Mouse (Mus musculus) right cerebral cortex, postnatal 25 days (tissue): Measurements from ENCODE around the gene Phldb2.
A peak's percentile ranks its signal among the peaks of the same experiment; 100 is the strongest.

ENCODE experiments used
- DNase-seq: peaks from one replicate; pipeline ENCODE4 v3.0.0; 2022

The Phldb2 gene

GRCm38 (mm10) chr16:45890471-45891200, 62.8 kb downstream of the Phldb2 start:
- DNase-seq, result no peak

DNA sequence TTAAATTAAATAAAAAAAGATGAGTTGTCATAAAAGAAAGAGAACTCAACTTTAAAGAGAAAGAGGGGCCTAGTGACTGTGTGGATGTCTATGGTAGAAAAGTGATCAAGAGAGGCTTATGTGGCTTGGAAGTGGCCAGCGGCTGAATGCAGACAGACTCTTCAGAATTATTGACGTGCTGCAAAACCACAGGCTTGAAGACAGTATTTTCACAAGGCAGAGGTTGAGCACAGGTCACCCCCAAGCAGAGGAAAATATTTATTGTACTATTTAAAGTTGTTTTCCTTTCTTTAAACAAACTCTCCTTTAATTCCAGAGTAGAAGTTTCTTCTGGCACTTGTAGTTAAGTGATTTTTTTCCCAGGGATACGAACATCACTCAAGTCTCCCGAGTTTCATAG, 63.8 kb downstream of the Phldb2 start:
- no peak for DNase-seq

GRCm38 (mm10) chr16:45886599-45886998, 66.8 kb downstream of the Phldb2 start:
- DNase-seq, result no peak

DNA sequence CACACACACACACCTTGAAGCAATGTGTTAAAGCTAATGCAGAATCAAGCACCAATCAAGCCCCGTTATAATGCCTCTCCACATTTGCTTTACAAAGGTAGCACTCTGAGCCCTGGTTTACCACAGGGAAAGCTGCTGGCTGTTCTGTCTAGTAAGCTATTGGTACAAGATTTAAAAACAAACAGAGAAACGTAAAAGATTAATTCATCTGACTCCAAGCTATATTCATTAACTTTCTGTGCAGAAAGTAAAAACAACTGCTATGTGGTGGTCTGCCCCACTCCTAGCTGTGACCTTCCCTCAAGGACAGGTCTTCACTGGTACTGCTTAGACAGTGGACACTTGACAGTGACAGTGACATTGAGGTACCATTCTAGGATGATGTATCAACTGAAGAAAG, 69.2 kb downstream of the Phldb2 start:
- DNase-seq, result no peak

GRCm38 (mm10) chr16:45881177-45881832, 72.1 kb downstream of the Phldb2 start:
- no peak for DNase-seq

DNA sequence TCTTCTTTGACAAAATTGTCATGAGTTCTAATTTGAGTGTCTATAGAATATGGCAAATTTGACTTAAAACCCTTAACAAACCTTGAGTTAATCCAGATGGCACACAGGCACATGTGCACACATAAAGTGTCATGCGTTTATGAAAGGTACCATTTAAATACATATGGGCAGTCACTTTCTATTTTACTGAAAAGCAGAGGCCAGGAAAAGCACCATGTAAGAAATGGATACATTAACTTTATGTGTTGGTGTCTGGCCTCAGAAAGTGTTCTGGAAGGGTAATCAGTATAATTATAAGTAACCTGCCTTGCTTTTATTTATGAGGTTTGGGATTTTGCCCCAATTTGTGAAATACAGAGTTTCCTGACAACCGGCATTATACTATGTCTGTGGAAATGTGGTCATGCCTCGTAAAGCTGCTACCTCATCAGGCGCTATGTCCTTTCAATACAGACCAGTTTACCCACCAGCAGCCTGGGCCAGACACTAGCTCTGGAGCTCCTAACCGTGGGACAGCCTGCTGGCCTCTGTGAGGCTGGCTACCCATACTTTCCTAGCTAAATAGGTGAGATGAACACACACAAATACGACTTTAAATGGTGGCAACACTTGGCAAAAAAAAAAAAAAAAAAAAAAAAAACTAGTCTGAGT, 73.2 kb downstream of the Phldb2 start:
- no peak for DNase-seq

DNA sequence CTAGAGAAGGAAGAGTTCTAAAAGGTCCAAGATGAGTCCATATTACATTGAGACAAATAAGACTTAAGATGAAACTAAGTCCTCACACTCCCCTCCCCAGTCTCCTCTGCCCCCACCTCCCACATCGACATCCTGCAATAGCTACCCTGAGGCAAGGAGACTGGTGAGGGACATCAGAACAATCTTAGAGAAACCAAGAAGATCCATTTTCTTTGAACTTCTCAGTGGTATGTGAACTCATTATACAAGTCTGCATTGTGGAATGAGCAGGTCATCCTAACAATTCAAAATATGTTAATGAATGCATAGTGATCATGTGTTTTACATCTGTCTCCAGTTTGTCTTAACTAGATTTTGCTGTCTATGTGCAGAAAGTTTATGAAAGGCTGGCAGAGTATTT, 75.7 kb downstream of the Phldb2 start:
- DNase-seq, result no peak

GRCm38 (mm10) chr16:45877171-45877570, 76.2 kb downstream of the Phldb2 start:
- no peak for DNase-seq

- DNase-seq, result no peak
These were observed 80.0 kb downstream of the Phldb2 start for GRCm38 (mm10) chr16:45873397-45873796.

- DNase-seq, result no peak
These were observed 82.0 kb downstream of the Phldb2 start for GRCm38 (mm10) chr16:45871286-45871976.

GRCm38 (mm10) chr16:45870651-45871050, 82.7 kb downstream of the Phldb2 start:
- no peak for DNase-seq

DNA sequence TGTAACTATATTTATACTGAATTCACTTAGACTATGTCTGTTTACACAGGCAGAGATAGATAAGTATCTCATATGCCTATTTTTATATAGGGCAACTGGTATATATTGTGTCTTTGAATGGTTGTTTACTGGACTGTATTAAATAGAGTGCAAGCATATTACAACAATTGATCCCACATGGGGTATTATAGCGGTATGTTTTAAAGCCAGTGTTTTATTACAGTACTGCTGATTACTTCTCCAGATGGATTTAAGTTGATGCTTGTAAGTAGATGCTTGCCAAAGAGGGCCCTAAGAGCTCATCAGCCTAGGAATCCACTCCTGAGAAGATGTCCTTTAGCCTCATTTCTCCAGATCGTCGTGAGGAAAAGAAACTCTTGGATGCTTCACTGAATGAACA, 84.4 kb downstream of the Phldb2 start:
- DNase-seq, result no peak

- no peak for DNase-seq
These were observed 96.0 kb downstream of the Phldb2 start for GRCm38 (mm10) chr16:45857277-45857863.

GRCm38 (mm10) chr16:45854499-45854898, 98.9 kb downstream of the Phldb2 start:
- no peak for DNase-seq

GRCm38 (mm10) chr16:45849045-45849444, 104.4 kb downstream of the Phldb2 start:
- DNase-seq, result no peak

DNA sequence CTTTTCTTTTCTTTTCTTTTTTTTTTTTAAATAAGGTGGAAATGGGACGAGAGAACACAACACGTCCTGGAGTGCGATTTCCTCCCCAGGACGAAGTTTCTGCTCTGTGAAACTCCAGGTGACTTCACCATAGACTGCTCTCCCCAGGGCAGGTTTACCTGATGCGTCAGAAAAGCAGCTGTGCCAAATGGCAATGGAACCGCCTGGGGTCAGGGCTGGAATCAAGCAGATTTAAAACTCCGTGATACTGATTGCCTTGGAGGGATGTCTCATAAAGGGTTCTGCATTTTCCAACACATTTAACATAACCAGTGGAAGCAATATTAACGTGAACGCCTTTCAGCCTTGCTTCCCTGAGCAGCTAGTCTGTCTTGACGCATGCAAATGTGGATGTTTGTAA, 108.5 kb downstream of the Phldb2 start:
- DNase-seq, result no peak

GRCm38 (mm10) chr16:45844049-45844780, 109.2 kb downstream of the Phldb2 start:
- DNase-seq, result peak; percentile 67

DNA sequence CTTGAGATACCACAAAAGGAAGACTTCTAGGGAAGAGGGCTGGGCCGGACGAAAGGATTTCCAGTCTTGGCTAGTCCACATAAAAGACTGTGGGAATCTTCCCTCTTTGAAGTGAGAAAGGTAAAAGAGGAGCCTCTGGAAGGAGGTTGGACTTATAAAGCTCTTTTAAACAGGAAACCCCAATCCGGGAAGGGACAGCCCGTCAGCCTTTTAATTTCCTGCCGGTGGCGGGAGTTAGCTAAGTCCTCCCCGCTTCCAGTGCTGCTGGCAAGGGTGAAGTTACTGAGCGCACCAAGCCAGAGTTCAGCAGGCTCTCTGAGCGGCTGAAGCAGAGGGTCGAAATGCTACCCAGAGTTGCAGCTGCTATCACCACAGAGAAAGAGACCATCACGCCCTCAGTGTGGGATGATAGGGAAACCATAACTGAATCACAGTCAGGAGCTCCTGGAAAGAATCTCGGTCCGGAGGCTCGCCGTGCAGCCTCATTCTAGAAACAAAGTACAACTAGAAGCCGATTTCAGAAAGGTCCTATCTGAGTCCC, 110.0 kb downstream of the Phldb2 start:
- DNase-seq, result no peak

- no peak for DNase-seq
These were observed 111.0 kb downstream of the Phldb2 start for GRCm38 (mm10) chr16:45842440-45842839.

- DNase-seq, result no peak
These were observed 111.6 kb downstream of the Phldb2 start for GRCm38 (mm10) chr16:45841806-45842205.

DNA sequence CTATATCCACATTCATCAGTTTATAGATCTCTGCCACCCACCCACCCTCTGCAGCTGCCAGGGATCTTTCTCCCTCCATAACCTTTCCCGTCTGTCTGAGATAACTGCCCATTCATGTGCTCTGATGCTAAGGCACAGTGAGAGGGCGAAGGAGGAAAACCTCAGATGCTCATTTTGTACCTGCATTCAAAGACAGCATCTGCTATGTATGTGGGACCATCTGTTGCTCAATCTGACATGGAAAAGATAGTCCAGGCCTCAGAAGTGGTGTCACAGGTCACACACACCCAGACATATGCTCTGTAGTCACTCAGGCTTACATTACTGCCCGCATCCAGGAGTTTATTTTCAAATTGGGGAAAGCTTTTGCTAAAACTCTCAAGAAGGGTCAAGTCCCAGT, 112.4 kb downstream of the Phldb2 start:
- DNase-seq, result no peak
